Mouse (Mus musculus): ENCODE results near the gene Pisd. TPM values are rescaled to one million over a fixed set of nuclear protein-coding genes. Genes with fewer than 3 reads are reported as not detected.

Pisd gene
- total and polyA plus RNA-seq, 2 experiments from 2014 or later, result 44.2 to 63.9 TPM

GRCm38 (mm10) chr5:32722263-32722662, 63.2 kb downstream of the Pisd start:
- Histone ChIP-seq H3K4me3 (ENCODE audit: low read depth, low read length) (no peak overlapping the region), H3K4me2 (ENCODE audit: low read depth, low read length) (no peak overlapping the region), H3K27me3 (ENCODE audit: control insufficient read depth, insufficient read depth, low read length) (no peaks in the 10 kb centered on the region), H3K4me1 (ENCODE audit: control insufficient read depth, insufficient read depth) (no peaks in the 10 kb centered on the region), H3K36me3 (replicated peaks; ENCODE audit: control insufficient read depth, insufficient read depth, low read length) (no peaks in the 10 kb centered on the region), H3K27ac (ENCODE audit: low read depth) (no peak overlapping the region), H3K9ac (replicated peaks; ENCODE audit: low read depth, low read length) (no peak overlapping the region), H3K9me3 (replicated peaks; ENCODE audit: control insufficient read depth, low read length) (no peaks in the 10 kb centered on the region)
- DNase-seq (ENCODE audit: low spot score) (no peak), ATAC-seq (ENCODE audit: insufficient read depth, low read depth) (no peak)
- TF ChIP-seq EP300 (IDR thresholded peaks at IDR 0.05; ENCODE audit: low read depth) (no peak), CTCF (IDR thresholded peaks at IDR 0.05; ENCODE audit: low read depth) (no peak)
- 61% methylated on average over 7 of the region's 7 CpGs for WGBS

- H3K4me3 ChIP-seq (ENCODE audit: low read depth, low read length), result no peak overlapping the region
- H3K9ac ChIP-seq (replicated peaks; ENCODE audit: low read depth, low read length), result no peak overlapping the region
- DNase-seq (ENCODE audit: low spot score), result no peak
- 69% methylated on average over 3 of the region's 3 CpGs for WGBS
- ATAC-seq (ENCODE audit: insufficient read depth, low read depth), result no peak
- no peaks in the 10 kb centered on the region for H3K9me3 ChIP-seq (replicated peaks; ENCODE audit: control insufficient read depth, low read length)
- no peak overlapping the region for H3K4me2 ChIP-seq (ENCODE audit: low read depth, low read length)
- H3K4me1 ChIP-seq (ENCODE audit: control insufficient read depth, insufficient read depth), result no peaks in the 10 kb centered on the region
- no peak overlapping the region for H3K27ac ChIP-seq (ENCODE audit: low read depth)
- TF ChIP-seq EP300 (IDR thresholded peaks at IDR 0.05; ENCODE audit: low read depth) (no peak), CTCF (IDR thresholded peaks at IDR 0.05; ENCODE audit: low read depth) (no peak)
- H3K27me3 ChIP-seq (ENCODE audit: control insufficient read depth, insufficient read depth, low read length), result no peaks in the 10 kb centered on the region
- H3K36me3 ChIP-seq (replicated peaks; ENCODE audit: control insufficient read depth, insufficient read depth, low read length), result no peaks in the 10 kb centered on the region
Observed at GRCm38 (mm10) chr5:32721316-32721715, 64.1 kb downstream of the Pisd start.

- no peak for DNase-seq (ENCODE audit: low spot score)
Observed at GRCm38 (mm10) chr5:32720416-32720815, 65.0 kb downstream of the Pisd start.

GRCm38 (mm10) chr5:32718916-32719315, 66.5 kb downstream of the Pisd start:
- H3K4me1 ChIP-seq (ENCODE audit: control insufficient read depth, insufficient read depth), result no peaks in the 10 kb centered on the region
- no peak overlapping the region for H3K4me2 ChIP-seq (ENCODE audit: low read depth, low read length)
- ATAC-seq (ENCODE audit: insufficient read depth, low read depth) (no peak), DNase-seq (ENCODE audit: low spot score) (no peak)
- H3K9me3 ChIP-seq (replicated peaks; ENCODE audit: control insufficient read depth, low read length), result no peaks in the 10 kb centered on the region
- TF ChIP-seq EP300 (IDR thresholded peaks at IDR 0.05; ENCODE audit: low read depth), result no peak
- no peak for TF ChIP-seq CTCF (IDR thresholded peaks at IDR 0.05; ENCODE audit: low read depth)
- H3K9ac ChIP-seq (replicated peaks; ENCODE audit: low read depth, low read length), result no peak overlapping the region
- no peaks in the 10 kb centered on the region for H3K27me3 ChIP-seq (ENCODE audit: control insufficient read depth, insufficient read depth, low read length)
- no peak overlapping the region for H3K4me3 ChIP-seq (ENCODE audit: low read depth, low read length)
- WGBS, result 39% methylated on average over 6 of the region's 6 CpGs
- no peaks in the 10 kb centered on the region for H3K36me3 ChIP-seq (replicated peaks; ENCODE audit: control insufficient read depth, insufficient read depth, low read length)
- no peak overlapping the region for H3K27ac ChIP-seq (ENCODE audit: low read depth)

More at GRCm38 (mm10) chr5:32720416-32720815, 65.0 kb downstream of the Pisd start:
- no peaks in the 10 kb centered on the region for H3K9me3 ChIP-seq (replicated peaks; ENCODE audit: control insufficient read depth, low read length)
- no peak for TF ChIP-seq CTCF (IDR thresholded peaks at IDR 0.05; ENCODE audit: low read depth)
- no peak for TF ChIP-seq EP300 (IDR thresholded peaks at IDR 0.05; ENCODE audit: low read depth)
- H3K4me2 ChIP-seq (ENCODE audit: low read depth, low read length), result no peak overlapping the region
- H3K27ac ChIP-seq (ENCODE audit: low read depth), result no peak overlapping the region
- no peaks in the 10 kb centered on the region for H3K4me1 ChIP-seq (ENCODE audit: control insufficient read depth, insufficient read depth)
- no peak overlapping the region for H3K4me3 ChIP-seq (ENCODE audit: low read depth, low read length)
- no peaks in the 10 kb centered on the region for H3K36me3 ChIP-seq (replicated peaks; ENCODE audit: control insufficient read depth, insufficient read depth, low read length)
- no peak overlapping the region for H3K9ac ChIP-seq (replicated peaks; ENCODE audit: low read depth, low read length)
- ATAC-seq (ENCODE audit: insufficient read depth, low read depth), result no peak
- WGBS, result 77% methylated on average over 9 of the region's 9 CpGs
- H3K27me3 ChIP-seq (ENCODE audit: control insufficient read depth, insufficient read depth, low read length), result no peaks in the 10 kb centered on the region

GRCm38 (mm10) chr5:32717726-32718125, 67.7 kb downstream of the Pisd start:
- TF ChIP-seq EP300 (IDR thresholded peaks at IDR 0.05; ENCODE audit: low read depth), result no peak
- no peak for TF ChIP-seq CTCF (IDR thresholded peaks at IDR 0.05; ENCODE audit: low read depth)
- DNase-seq (ENCODE audit: low spot score) (no peak), ATAC-seq (ENCODE audit: insufficient read depth, low read depth) (no peak)
- Histone ChIP-seq H3K4me1 (ENCODE audit: control insufficient read depth, insufficient read depth) (0 out of 2 replicates have a peak, but pooled peaks cover 5% of the 10 kb centered on the region), H3K27ac (ENCODE audit: low read depth) (no peak overlapping the region), H3K9ac (replicated peaks; ENCODE audit: low read depth, low read length) (no peak overlapping the region), H3K4me3 (ENCODE audit: low read depth, low read length) (no peak overlapping the region), H3K4me2 (ENCODE audit: low read depth, low read length) (no peak overlapping the region), H3K36me3 (replicated peaks; ENCODE audit: control insufficient read depth, insufficient read depth, low read length) (no peaks in the 10 kb centered on the region), H3K27me3 (ENCODE audit: control insufficient read depth, insufficient read depth, low read length) (no peaks in the 10 kb centered on the region), H3K9me3 (replicated peaks; ENCODE audit: control insufficient read depth, low read length) (no peaks in the 10 kb centered on the region)
- WGBS, result 50% methylated on average over 1 of the region's 1 CpGs
